8 mouse cellular contexts compared by ENCODE assay signal in the genomic region with DNA sequence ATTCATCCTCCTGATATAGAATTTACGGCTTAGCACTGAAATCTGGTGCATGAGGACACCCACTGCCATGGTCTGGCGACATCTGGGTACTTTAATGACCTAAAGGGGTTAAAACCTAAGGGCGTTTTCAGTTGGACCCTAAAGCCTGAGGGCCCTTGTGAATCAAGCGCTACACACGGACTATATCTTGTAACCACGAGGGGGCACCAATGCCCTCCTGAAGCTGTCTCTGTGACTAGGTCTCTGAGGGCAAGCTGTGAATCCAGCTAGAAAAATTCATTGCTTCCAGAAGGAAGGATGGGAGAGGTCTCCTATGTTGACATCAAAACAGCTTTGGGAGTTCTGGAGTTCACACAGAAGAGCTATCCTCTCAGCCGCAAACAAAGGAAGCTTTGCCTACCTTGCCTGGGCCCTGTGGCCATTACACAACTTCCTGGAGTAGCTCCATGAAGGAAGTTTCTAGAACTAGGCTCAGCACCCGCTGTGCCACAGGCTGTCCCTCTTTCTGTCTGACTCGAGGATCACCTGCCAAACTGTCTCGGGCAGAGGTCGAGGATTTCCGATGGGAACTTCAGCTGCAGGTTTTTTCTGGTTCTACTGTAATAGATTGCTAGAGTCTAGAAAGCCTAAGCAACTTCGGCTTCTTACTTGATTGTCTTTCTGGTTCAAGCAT. TPM values are rescaled to one million over a fixed set of nuclear protein-coding genes. Genes with fewer than 3 reads are reported as not detected.
DNase-seq lines count a peak whose midpoint lies in the region; ATAC-seq and TF ChIP-seq lines count a peak whose summit lies in the region.

No protein-coding gene starts in this region.

- no peaks in the 10 kb centered on the region for H3K79me2 ChIP-seq in MEL (ENCODE audit: control insufficient read depth, insufficient read depth, low read length, poor library complexity)

- TF ChIP-seq POLR2A in MEL (IDR thresholded peaks at IDR 0.05; ENCODE audit: control insufficient read depth in 1 of 2, insufficient read depth in 1 of 2, low read depth in 1 of 2, low read length in 2 of 2, poor library complexity in 1 of 2) = no peak

- H3K27ac ChIP-seq in kidney, postnatal 0 days = no peak overlapping the region
- H3K27ac ChIP-seq in MEL (ENCODE audit: control insufficient read depth, low read depth, low read length) = no peak overlapping the region

- peak; percentile 9 to 30 for DNase-seq in cerebellum, adult 18-20 months
- no peak for DNase-seq in cerebellum, adult 8-10 months
- DNase-seq in kidney, postnatal 0 days (ENCODE audit: low spot score) = peak; percentile 75
- DNase-seq in kidney, adult 11 months = no peak
- peak; percentile 69 for DNase-seq in MEL (ENCODE audit: low read depth, low spot score)
- DNase-seq in embryo, embryonic 9.5 days (ENCODE audit: extremely low spot score) = peak; percentile 54
- DNase-seq in left cerebral cortex, postnatal 25 days (ENCODE audit: low spot score in 2 of 2) = peak; percentile 42 to 49
- DNase-seq in right cerebral cortex, postnatal 25 days = peak; percentile 31

- H3K4me2 ChIP-seq in kidney, postnatal 0 days (ENCODE audit: low read length) = no peak overlapping the region

- H3K36me3 ChIP-seq in kidney, postnatal 0 days (ENCODE audit: insufficient read depth, low read length) = no peaks in the 10 kb centered on the region
- no peaks in the 10 kb centered on the region for H3K36me3 ChIP-seq in MEL (ENCODE audit: control insufficient read depth in 1 of 2, insufficient read depth in 2 of 2, low read length in 2 of 2)

- H3K4me3 ChIP-seq in kidney, postnatal 0 days (replicated peaks; ENCODE audit: low read depth, low read length) = no peak overlapping the region
- H3K4me3 ChIP-seq in MEL (ENCODE audit: control insufficient read depth in 1 of 2, insufficient read depth in 1 of 2, low read depth in 2 of 2, low read length in 2 of 2) = no peak overlapping the region

- H3K9ac ChIP-seq in kidney, postnatal 0 days (ENCODE audit: low read depth, low read length) = no peak overlapping the region
- no peak overlapping the region for H3K9ac ChIP-seq in MEL (ENCODE audit: control insufficient read depth, low read depth, low read length, poor library complexity, severe bottlenecking)

- WGBS in kidney, postnatal 0 days = 49% methylated on average over 13 of the region's 13 CpGs

- no peak for TF ChIP-seq EP300 in MEL (IDR thresholded peaks at IDR 0.05; ENCODE audit: low read depth in 1 of 2, low read length in 2 of 2)

- peak; percentile 76 for TF ChIP-seq CTCF in kidney, postnatal 0 days (IDR thresholded peaks at IDR 0.05; ENCODE audit: low read depth)
- TF ChIP-seq CTCF in MEL (IDR thresholded peaks at IDR 0.05 in 2 of 3, conservative IDR thresholded peaks at IDR 0.05 in 1 of 3; ENCODE audit: control insufficient read depth in 1 of 3, insufficient read depth in 1 of 3, low read depth in 2 of 3, low read length in 3 of 3, poor library complexity in 1 of 3, severe bottlenecking in 1 of 3) = peak; percentile 74 to 83 (median 81)

- no peaks in the 10 kb centered on the region for H3K9me3 ChIP-seq in kidney, postnatal 0 days (replicated peaks; ENCODE audit: low read length)
- no peaks in the 10 kb centered on the region for H3K9me3 ChIP-seq in MEL (replicated peaks; ENCODE audit: insufficient read depth, low read length)

- TF ChIP-seq RAD21 in MEL (IDR thresholded peaks at IDR 0.05; ENCODE audit: low read depth, low read length) = peak; percentile 89

- intact Hi-C loops in left cerebral cortex, postnatal 25 days (cut with DNase I) = loop anchor here (2.0 to 5.0 kb wide), 3 partner anchors 773 to 1023 kb away; no protein-coding TSS in a partner anchor

- no peaks in the 10 kb centered on the region for H3K4me1 ChIP-seq in kidney, postnatal 0 days (replicated peaks; ENCODE audit: insufficient read depth, low read length)
- H3K4me1 ChIP-seq in MEL (ENCODE audit: control insufficient read depth in 1 of 2, insufficient read depth in 2 of 2, low read length in 2 of 2) = 0 out of 4 replicates have a peak, but pooled peaks cover 0 to 4% of the 10 kb centered on the region in 2 experiments

- H3K27me3 ChIP-seq in kidney, postnatal 0 days (ENCODE audit: insufficient read depth, low read length) = no peaks in the 10 kb centered on the region
- H3K27me3 ChIP-seq in MEL (ENCODE audit: control insufficient read depth in 1 of 2, insufficient read depth in 2 of 2, low read length in 2 of 2) = no peaks in the 10 kb centered on the region

- no peak; the same call in 1 of the 2 replicates for ATAC-seq in kidney, postnatal 0 days (replicated peaks; ENCODE audit: low FRiP score, low read depth)

TF ChIP-seq in MEL, 35 proteins besides CTCF, POLR2A, EP300 and RAD21:
- TF ChIP-seq TCF12 (IDR thresholded peaks at IDR 0.05; ENCODE audit: low read depth, low read length) (no peak), GATA1 (IDR thresholded peaks at IDR 0.05; ENCODE audit: low read depth, low read length) (no peak), CHD2 (IDR thresholded peaks at IDR 0.05; ENCODE audit: low read length) (no peak), USF2 (IDR thresholded peaks at IDR 0.05; ENCODE audit: borderline replicate concordance in 1 of 2, insufficient read depth in 1 of 2, low read depth in 1 of 2, low read length in 2 of 2) (no peak), UBTF (IDR thresholded peaks at IDR 0.05; ENCODE audit: borderline replicate concordance, insufficient read depth, low read depth, low read length) (no peak), E2F4 (IDR thresholded peaks at IDR 0.05; ENCODE audit: borderline replicate concordance, low read depth, low read length) (no peak), ZC3H11A (IDR thresholded peaks at IDR 0.05; ENCODE audit: low read depth, low read length) (peak; percentile 85), POLR2AphosphoS5 (IDR thresholded peaks at IDR 0.05; ENCODE audit: borderline replicate concordance, low read depth, low read length) (no peak), SMC3 (IDR thresholded peaks at IDR 0.05; ENCODE audit: low read depth, low read length) (peak; percentile 89)

RNA-seq across cellular contexts. Expression of gene Clic6, which starts 34.4 kb away (rescaled TPM):
- polyA plus RNA-seq in kidney, postnatal 0 days (2015; fragmentation: Nextera tagmentation; extraction: Ambion mirVana) = 7.1 and 7.8 TPM in 2 replicates
- not detected in 2 replicates for total RNA-seq in MEL (2012; rRNA removed)
- polyA plus RNA-seq in MEL (2012; ENCODE audit: insufficient read depth in 1 of 2, insufficient read length in 2 of 2, low read depth in 1 of 2, low replicate concordance in 2 of 2, missing spikeins in 1 of 2) = not detected
- total RNA-seq in left cerebral cortex, postnatal 25 days (2021) = 1 to 10 TPM; 2.7 to 3.4 TPM

RNA-seq across cellular contexts. Expression of gene Rcan1, which starts 49.3 kb away (rescaled TPM):
- 37.9 and 38.8 TPM in 2 replicates for polyA plus RNA-seq in kidney, postnatal 0 days (2015; fragmentation: Nextera tagmentation; extraction: Ambion mirVana)
- 7.5 and 9.5 TPM in 2 replicates for total RNA-seq in MEL (2012; rRNA removed)
- 10 to 100 TPM in 1 of 2 experiments, not detected in 1; 14.6 TPM for polyA plus RNA-seq in MEL (2012; ENCODE audit: insufficient read depth in 1 of 2, insufficient read length in 2 of 2, low read depth in 1 of 2, low replicate concordance in 2 of 2, missing spikeins in 1 of 2)
- 10 to 100 TPM; 60.4 to 63.9 TPM for total RNA-seq in left cerebral cortex, postnatal 25 days (2021)

Comparison
In these comparisons a context has a peak if more than half of its experiments do, and no peak if none do; other contexts are left out.
1. DNase-seq: peak in cerebellum, adult 18-20 months (2 of 2), kidney, postnatal 0 days (single experiment), MEL (single experiment), embryo, embryonic 9.5 days (single experiment), left cerebral cortex, postnatal 25 days (2 of 2) and right cerebral cortex, postnatal 25 days (single experiment); none in cerebellum, adult 8-10 months (single experiment) and kidney, adult 11 months (single experiment).